Mouse (Mus musculus): ENCODE measurements around the gene Ybx3.

Ybx3 gene

GRCm38 (mm10) chr6:131388040-131389021 is at the start of gene Ybx3:
TSS of gene Ybx3 (minus strand) at chr6:131388476.
- peak; percentile 91 for ATAC-seq (ENCODE audit: insufficient number of reproducible peaks, low FRiP score, low TSS enrichment)

GRCm38 (mm10) chr6:131436626-131437025 is 48.4 kb upstream of the Ybx3 start:
- no peak for ATAC-seq (ENCODE audit: insufficient number of reproducible peaks, low FRiP score, low TSS enrichment)

GRCm38 (mm10) chr6:131434088-131434487 is 45.8 kb upstream of the Ybx3 start:
- no peak; the same call in 1 of the 2 replicates for ATAC-seq (ENCODE audit: insufficient number of reproducible peaks, low FRiP score, low TSS enrichment)

GRCm38 (mm10) chr6:131433153-131434048 is 45.1 kb upstream of the Ybx3 start:
- ATAC-seq (ENCODE audit: insufficient number of reproducible peaks, low FRiP score, low TSS enrichment) = peak; percentile 68

- ATAC-seq (ENCODE audit: insufficient number of reproducible peaks, low FRiP score, low TSS enrichment) = peak; percentile 75
These were observed 33.3 kb upstream of the Ybx3 start for GRCm38 (mm10) chr6:131421572-131421971.

GRCm38 (mm10) chr6:131419614-131420013 is 31.3 kb upstream of the Ybx3 start:
- no peak for ATAC-seq (ENCODE audit: insufficient number of reproducible peaks, low FRiP score, low TSS enrichment)

GRCm38 (mm10) chr6:131418770-131419169 is 30.5 kb upstream of the Ybx3 start:
- ATAC-seq (ENCODE audit: insufficient number of reproducible peaks, low FRiP score, low TSS enrichment) = peak; percentile 58; the same call in 1 of the 2 replicates

GRCm38 (mm10) chr6:131411116-131411843 is 23.0 kb upstream of the Ybx3 start:
- ATAC-seq (ENCODE audit: insufficient number of reproducible peaks, low FRiP score, low TSS enrichment) = no peak

- no peak for ATAC-seq (ENCODE audit: insufficient number of reproducible peaks, low FRiP score, low TSS enrichment)
These were observed 18.7 kb upstream of the Ybx3 start for GRCm38 (mm10) chr6:131406957-131407356.

GRCm38 (mm10) chr6:131405896-131406295 is 17.6 kb upstream of the Ybx3 start:
- no peak for ATAC-seq (ENCODE audit: insufficient number of reproducible peaks, low FRiP score, low TSS enrichment)

GRCm38 (mm10) chr6:131405174-131405573 is 16.9 kb upstream of the Ybx3 start:
- ATAC-seq (ENCODE audit: insufficient number of reproducible peaks, low FRiP score, low TSS enrichment) = no peak

GRCm38 (mm10) chr6:131404260-131404659 is 16.0 kb upstream of the Ybx3 start:
- no peak for ATAC-seq (ENCODE audit: insufficient number of reproducible peaks, low FRiP score, low TSS enrichment)

- no peak for ATAC-seq (ENCODE audit: insufficient number of reproducible peaks, low FRiP score, low TSS enrichment)
These were observed 14.8 kb upstream of the Ybx3 start for GRCm38 (mm10) chr6:131403036-131403435.

GRCm38 (mm10) chr6:131402606-131403005 is 14.3 kb upstream of the Ybx3 start:
- no peak for ATAC-seq (ENCODE audit: insufficient number of reproducible peaks, low FRiP score, low TSS enrichment)

GRCm38 (mm10) chr6:131401259-131401658 is 13.0 kb upstream of the Ybx3 start:
- no peak for ATAC-seq (ENCODE audit: insufficient number of reproducible peaks, low FRiP score, low TSS enrichment)

GRCm38 (mm10) chr6:131396650-131397049 is 8.4 kb upstream of the Ybx3 start:
- ATAC-seq (ENCODE audit: insufficient number of reproducible peaks, low FRiP score, low TSS enrichment) = no peak

- ATAC-seq (ENCODE audit: insufficient number of reproducible peaks, low FRiP score, low TSS enrichment) = no peak
These were observed 5.8 kb upstream of the Ybx3 start for GRCm38 (mm10) chr6:131393873-131394660.

GRCm38 (mm10) chr6:131387221-131388039 is 846 bp downstream of the Ybx3 start:
- ATAC-seq (ENCODE audit: insufficient number of reproducible peaks, low FRiP score, low TSS enrichment) = peak; percentile 29; the same call in 1 of the 2 replicates

Data from cerebellum, adult (tissue).